Mouse (Mus musculus): Measurements from ENCODE around the gene Top2b.

GRCm38 (mm10) chr14:16365362-16366173 is 589 bp downstream of the Top2b start:
- TF ChIP-seq CTCF (IDR thresholded peaks at IDR 0.05; ENCODE audit: control insufficient read depth, insufficient read depth, insufficient read length) = no peak
- TF ChIP-seq MYOG (IDR thresholded peaks at IDR 0.05; ENCODE audit: control insufficient read depth, extremely low read depth, insufficient read length) = no peak
- TF ChIP-seq USF1 (IDR thresholded peaks at IDR 0.05; ENCODE audit: low read depth) = no peak
- TF ChIP-seq MAX (IDR thresholded peaks at IDR 0.05) = no peak
- no peak for TF ChIP-seq MYOD1 (IDR thresholded peaks at IDR 0.05; ENCODE audit: control insufficient read depth, insufficient read length, low read depth)
- TF ChIP-seq FOSL1 (IDR thresholded peaks at IDR 0.05; ENCODE audit: insufficient read depth, low read length, poor library complexity, severe bottlenecking) = no peak
- no peak for TF ChIP-seq CEBPB (IDR thresholded peaks at IDR 0.05; ENCODE audit: low read depth)
